Mouse (Mus musculus) intestine, postnatal 0 days (tissue): ENCODE results near the gene Pawr. TPM values are rescaled to one million over a fixed set of nuclear protein-coding genes. Genes with fewer than 3 reads are reported as not detected.

Experiments used
- ATAC-seq: fragments of 200-750 bp; cut with Nextera tagmentation; 2 replicates; pipeline ENCODE4 v1.8.0; 2017; ENCODE audit warnings: mild to moderate bottlenecking, moderate TSS enrichment, moderate library complexity
- H3K27ac ChIP-seq: fragments of 300-500 bp; sonication (generic); 2 replicates; pipeline ENCODE4 v1.5.1; 2014; ENCODE audit warnings: mild to moderate bottlenecking, low read depth, low read length, moderate library complexity
- H3K27me3 ChIP-seq: fragments of 300-500 bp; sonication (generic); replicated peaks from 2 replicates; pipeline ENCODE4 v1.6.1; 2014; ENCODE audit warnings: low read length, mixed read lengths; ENCODE audit not compliant: control insufficient read depth, insufficient read depth
- H3K36me3 ChIP-seq: fragments of 300-500 bp; sonication (generic); 2 replicates; pipeline ENCODE4 v1.6.1; 2014; ENCODE audit warnings: mild to moderate bottlenecking, moderate library complexity; ENCODE audit not compliant: control insufficient read depth, insufficient read depth
- H3K4me1 ChIP-seq: fragments of 300-500 bp; sonication (generic); replicated peaks from 2 replicates; pipeline ENCODE4 v1.6.1; 2014; ENCODE audit warnings: antibody characterized with exemption, low read length, mixed read lengths; ENCODE audit not compliant: control insufficient read depth, insufficient read depth
- H3K4me2 ChIP-seq: fragments of 300-500 bp; sonication (generic); replicated peaks from 2 replicates; pipeline ENCODE4 v1.6.1; 2014; ENCODE audit warnings: low read depth, mild to moderate bottlenecking, moderate library complexity
- H3K4me3 ChIP-seq: fragments of 300-500 bp; sonication (generic); 2 replicates; pipeline ENCODE4 v1.5.1; 2014; ENCODE audit warnings: low read depth, low read length
- H3K9ac ChIP-seq: fragments of 300-500 bp; sonication (generic); 2 replicates; pipeline ENCODE4 v1.6.1; 2014; ENCODE audit warnings: mild to moderate bottlenecking, low read depth, low read length
- H3K9me3 ChIP-seq: fragments of 300-500 bp; sonication (generic); 2 replicates; pipeline ENCODE4 v1.6.1; 2016; ENCODE audit warnings: mixed run types; ENCODE audit not compliant: control insufficient read depth
- CTCF ChIP-seq: sonication (generic); IDR thresholded peaks from 2 replicates; pipeline ENCODE4 v1.5.1; 2016; ENCODE audit warnings: low read depth, mild to moderate bottlenecking, control low read depth, antibody characterized with exemption, moderate library complexity
- WGBS: fragments of 180-500 bp; shearing (Covaris S2); extraction: QIAGEN DNeasy Blood & Tissue Kit; methylation state at CpG from one replicate; pipeline ENCODE4 v1.1.7; 2014; 5-methylcytosine and 5-hydroxymethylcytosine counted together
- polyA plus RNA-seq: library from polyadenylated mRNA; unstranded; fragments of >200 nt; fragmentation: Nextera tagmentation; extraction: Ambion mirVana; gene quantifications from 2 replicates; pipeline ENCODE4 v1.2.1, GENCODE M21; 2015

Pawr gene
- polyA plus RNA-seq, 1 experiment from 2014 or later, result 12.3 TPM

GRCm38 (mm10) chr10:108360801-108361200, 28.9 kb downstream of the Pawr start:
- Histone ChIP-seq H3K27ac (no peak overlapping the region), H3K4me3 (no peak overlapping the region), H3K4me1 (peaks cover 12% of the 10 kb centered on the region; the same call in 1 of the 2 replicates), H3K9me3 (no peaks in the 10 kb centered on the region; the same call in 1 of the 2 replicates), H3K4me2 (no peak overlapping the region), H3K36me3 (no peaks in the 10 kb centered on the region; the same call in 1 of the 2 replicates), H3K27me3 (no peaks in the 10 kb centered on the region), H3K9ac (no peak overlapping the region)
- no peak for ATAC-seq
- TF ChIP-seq CTCF, result no peak
- WGBS, result 34% methylated on average over 6 of the region's 6 CpGs

- Histone ChIP-seq H3K27ac (no peak overlapping the region), H3K4me1 (peaks cover 12% of the 10 kb centered on the region; the same call in 1 of the 2 replicates), H3K4me3 (no peak overlapping the region), H3K9ac (no peak overlapping the region), H3K27me3 (no peaks in the 10 kb centered on the region), H3K4me2 (no peak overlapping the region), H3K9me3 (no peaks in the 10 kb centered on the region; the same call in 1 of the 2 replicates), H3K36me3 (no peaks in the 10 kb centered on the region; the same call in 1 of the 2 replicates)
- 60% methylated on average over 9 of the region's 9 CpGs for WGBS
- no peak for ATAC-seq
- no peak for TF ChIP-seq CTCF
Observed at GRCm38 (mm10) chr10:108361419-108362155, 29.7 kb downstream of the Pawr start.

GRCm38 (mm10) chr10:108363932-108364331, 32.0 kb downstream of the Pawr start:
- no peaks in the 10 kb centered on the region; the same call in 1 of the 2 replicates for H3K9me3 ChIP-seq
- H3K4me2 ChIP-seq, result no peak overlapping the region
- H3K4me1 ChIP-seq, result peaks cover 12% of the 10 kb centered on the region; the same call in 1 of the 2 replicates
- no peak overlapping the region for H3K4me3 ChIP-seq
- no peak for TF ChIP-seq CTCF
- H3K27me3 ChIP-seq, result no peaks in the 10 kb centered on the region
- no peak overlapping the region for H3K9ac ChIP-seq
- ATAC-seq, result no peak
- no peak overlapping the region for H3K27ac ChIP-seq
- WGBS, result 63% methylated on average over 9 of the region's 9 CpGs
- H3K36me3 ChIP-seq, result no peaks in the 10 kb centered on the region

- no peaks in the 10 kb centered on the region for H3K27me3 ChIP-seq
- peaks cover 12% of the 10 kb centered on the region; the same call in 1 of the 2 replicates for H3K4me1 ChIP-seq
- no peaks in the 10 kb centered on the region; the same call in 1 of the 2 replicates for H3K9me3 ChIP-seq
- no peak overlapping the region for H3K4me2 ChIP-seq
- ATAC-seq, result no peak
- WGBS, result 92% methylated on average over 26 of the region's 26 CpGs
- no peak overlapping the region for H3K9ac ChIP-seq
- H3K4me3 ChIP-seq, result no peak overlapping the region
- H3K27ac ChIP-seq, result no peak overlapping the region
- TF ChIP-seq CTCF, result no peak
- H3K36me3 ChIP-seq, result no peaks in the 10 kb centered on the region
Observed at GRCm38 (mm10) chr10:108364946-108365719, 33.2 kb downstream of the Pawr start.

- ATAC-seq, result no peak
- Histone ChIP-seq H3K27ac (no peak overlapping the region), H3K4me2 (no peak overlapping the region), H3K4me1 (peaks cover 7% of the 10 kb centered on the region; the same call in 1 of the 2 replicates), H3K27me3 (no peaks in the 10 kb centered on the region), H3K36me3 (no peaks in the 10 kb centered on the region), H3K4me3 (no peak overlapping the region), H3K9me3 (no peaks in the 10 kb centered on the region; the same call in 1 of the 2 replicates), H3K9ac (no peak overlapping the region)
- WGBS, result 99% methylated on average over 5 of the region's 5 CpGs
- TF ChIP-seq CTCF, result no peak
Observed at GRCm38 (mm10) chr10:108366251-108366650, 34.3 kb downstream of the Pawr start.

- H3K9me3 ChIP-seq, result no peaks in the 10 kb centered on the region; the same call in 1 of the 2 replicates
- H3K36me3 ChIP-seq, result no peaks in the 10 kb centered on the region
- H3K4me3 ChIP-seq, result no peak overlapping the region
- H3K27ac ChIP-seq, result 0 out of 2 replicates have a peak overlapping the region, but pooled peaks have one; percentile 9
- peaks cover 8% of the 10 kb centered on the region; the same call in 1 of the 2 replicates for H3K4me1 ChIP-seq
- 58% methylated on average over 6 of the region's 6 CpGs for WGBS
- H3K9ac ChIP-seq, result no peak overlapping the region
- H3K27me3 ChIP-seq, result no peaks in the 10 kb centered on the region
- no peak overlapping the region for H3K4me2 ChIP-seq
- no peak for TF ChIP-seq CTCF
- peak; percentile 85 for ATAC-seq
Observed at GRCm38 (mm10) chr10:108368358-108368757, 36.4 kb downstream of the Pawr start.
